Mouse (Mus musculus) megakaryocyte progenitor cell, adult 5-6 weeks (primary cell): Measurements from ENCODE around the gene Gm3625. TPM values are rescaled to one million over a fixed set of nuclear protein-coding genes. Genes with fewer than 3 reads are reported as not detected.
"Not testable (repeated sequence)": the region's sequence is repeated elsewhere in the genome, so short reads cannot be mapped to it uniquely, and the experiment has no call there.

Experiments used
- ATAC-seq: replicated peaks from 2 replicates; pipeline ENCODE4 v1.8.0; 2016; ENCODE audit warnings: mild to moderate bottlenecking, moderate TSS enrichment, inconsistent platforms; ENCODE audit not compliant: poor library complexity
- total RNA-seq, 2 experiments: library from RNA; stranded (forward) in 1 of 2; stranded (reverse) in 1 of 2; fragments of 157-497, 149-512 nt in 1 of 2; fragments of 200-1000 nt in 1 of 2; gene quantifications; 2 replicates each; pipeline versions ENCODE4 v1.2.3 to v1.2.4; 2015 to 2017

The Gm3625 gene
- total RNA-seq, 2 experiments from 2014 or later: not detected

DNA sequence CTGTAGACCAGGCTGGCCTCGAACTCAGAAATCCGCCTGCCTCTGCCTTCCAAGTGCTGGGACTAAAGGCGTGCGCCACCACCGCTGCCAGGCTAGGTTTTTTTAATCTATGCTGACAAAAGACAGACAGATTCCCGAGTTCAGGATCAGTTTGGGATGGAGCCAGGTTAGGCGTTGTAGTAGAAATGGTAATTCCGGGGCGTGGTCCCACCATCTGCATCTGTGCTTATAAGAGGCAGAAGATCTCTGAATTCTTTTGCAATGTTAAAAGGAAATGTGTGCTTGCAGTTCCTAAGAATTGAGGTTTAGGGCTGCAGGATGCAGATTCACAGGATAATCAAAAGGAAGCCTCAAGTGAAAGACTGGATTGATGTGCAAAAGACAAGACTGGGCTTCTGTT lies 35.8 kb downstream of the Gm3625 start:
- no peak for ATAC-seq

DNA sequence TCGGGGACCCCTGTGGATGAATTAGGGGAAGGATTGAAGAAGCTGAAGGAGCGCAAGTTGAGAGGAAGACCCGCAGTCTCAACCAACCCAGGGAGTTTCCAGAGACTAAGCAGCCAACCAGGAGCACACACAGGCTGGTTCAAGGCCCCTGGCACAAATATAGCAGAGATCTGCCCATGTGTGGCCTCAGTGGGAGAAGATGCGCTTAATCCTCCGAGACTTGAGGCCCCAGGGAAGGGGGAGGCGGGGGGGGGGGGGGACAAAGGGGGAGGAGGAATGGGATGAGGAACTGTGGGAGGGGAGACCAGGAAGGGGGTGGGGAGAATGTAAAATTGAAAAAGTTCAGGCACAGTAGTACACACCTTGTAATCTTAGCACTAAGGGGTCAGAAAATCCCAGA lies 37.3 kb downstream of the Gm3625 start:
- no peak for ATAC-seq

DNA sequence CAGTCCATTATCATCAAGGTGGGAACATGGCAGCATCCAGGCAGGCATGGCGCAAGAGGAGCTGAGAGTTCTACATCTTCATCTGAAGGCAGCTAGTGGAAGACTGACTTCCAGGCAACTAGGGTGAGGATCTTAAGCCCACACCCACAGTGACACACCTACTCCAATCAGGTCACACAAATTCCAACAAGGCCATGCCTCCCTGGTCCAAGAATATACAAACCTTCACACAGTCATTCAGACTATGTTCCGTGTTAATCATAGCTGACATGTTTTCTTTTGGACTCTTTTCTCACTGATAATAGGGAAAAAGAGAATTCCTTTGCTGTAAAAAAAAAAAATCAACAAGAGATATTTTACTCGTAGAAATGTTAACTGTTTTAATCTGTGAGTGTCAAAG lies 39.0 kb downstream of the Gm3625 start:
- not testable (repeated sequence) for ATAC-seq

DNA sequence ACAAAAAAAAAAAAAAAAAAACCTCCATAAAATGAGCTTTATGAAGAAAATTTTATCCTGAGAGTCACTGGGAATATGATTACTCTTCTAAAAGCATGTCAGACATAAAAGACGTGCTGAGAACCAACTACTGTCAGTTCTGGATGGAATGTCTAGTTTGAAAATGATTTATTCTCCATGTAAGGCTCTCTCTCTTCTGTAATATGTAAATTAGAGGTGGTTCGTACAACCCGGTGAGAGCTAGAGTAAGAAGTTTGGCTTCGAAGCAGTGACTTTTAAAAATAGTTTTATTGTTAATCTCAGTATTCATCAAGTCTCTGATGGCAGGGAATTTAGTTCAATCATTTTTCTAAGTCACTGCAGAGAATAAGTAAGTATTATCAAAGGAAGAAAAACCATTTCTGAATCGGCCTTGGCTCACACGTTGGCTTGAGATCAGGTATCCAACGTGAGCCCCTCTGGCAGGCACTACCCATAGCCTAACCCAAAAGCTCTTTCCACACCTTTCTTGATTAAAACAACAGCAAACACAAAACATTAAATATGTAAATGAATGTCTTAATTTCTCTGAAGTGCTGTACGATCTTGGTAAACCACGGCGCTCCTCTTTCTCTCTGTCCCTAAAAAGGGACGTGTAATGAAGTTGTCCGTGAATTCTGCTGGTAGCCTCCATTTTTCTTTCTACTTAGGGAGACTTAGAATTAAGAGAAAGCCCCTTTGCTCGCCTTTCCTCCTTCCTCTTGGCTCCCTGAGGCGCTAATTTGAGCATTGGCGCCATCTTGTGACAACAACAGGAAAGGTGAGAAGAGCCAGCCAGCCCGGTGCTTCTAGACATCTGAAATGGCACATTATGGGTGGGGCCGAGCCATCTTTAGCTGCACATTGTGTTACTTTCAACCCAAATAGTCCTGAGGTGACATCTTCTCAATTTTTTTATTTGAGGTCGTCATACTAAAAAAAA lies 44.4 kb downstream of the Gm3625 start:
- ATAC-seq: peak; percentile 81

DNA sequence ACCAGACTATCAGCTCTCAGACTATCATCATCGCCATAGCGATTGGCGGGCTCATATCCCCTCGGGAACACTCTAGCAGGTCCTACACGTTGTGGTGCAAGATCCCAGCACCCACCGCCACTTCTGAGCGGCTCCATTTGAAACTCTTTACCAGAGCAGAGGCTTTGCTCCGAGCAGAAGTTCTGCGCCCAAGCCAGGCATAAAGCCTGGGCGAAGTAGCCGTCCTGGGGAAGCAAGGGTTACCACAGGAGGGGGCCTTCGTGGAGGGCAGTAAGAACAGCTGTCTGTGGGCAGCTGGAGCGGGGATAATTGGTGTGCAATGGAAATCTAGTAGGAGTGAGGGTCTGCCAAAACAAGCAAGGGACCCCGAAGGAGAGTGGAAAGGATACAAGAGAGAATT lies 45.2 kb downstream of the Gm3625 start:
- no peak for ATAC-seq

DNA sequence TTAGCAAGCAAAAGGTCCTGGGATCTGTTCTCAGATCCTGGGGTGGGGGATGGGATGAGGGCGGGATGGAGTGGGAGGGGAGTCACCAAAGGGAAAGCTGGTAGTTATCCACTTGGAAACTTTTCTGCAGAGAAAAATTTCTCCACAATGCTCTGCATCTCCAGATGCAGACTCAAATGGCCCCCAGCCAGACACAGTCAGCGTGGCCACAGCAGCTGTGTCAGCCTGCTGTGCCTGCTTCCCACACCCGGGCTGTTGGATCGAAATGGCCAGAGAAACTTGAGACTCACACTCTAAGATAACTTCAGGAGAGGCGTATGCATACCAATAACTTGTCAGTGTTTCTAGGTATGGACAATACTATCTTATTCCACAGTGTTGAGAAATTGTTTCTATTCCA lies 46.2 kb downstream of the Gm3625 start:
- no peak for ATAC-seq

DNA sequence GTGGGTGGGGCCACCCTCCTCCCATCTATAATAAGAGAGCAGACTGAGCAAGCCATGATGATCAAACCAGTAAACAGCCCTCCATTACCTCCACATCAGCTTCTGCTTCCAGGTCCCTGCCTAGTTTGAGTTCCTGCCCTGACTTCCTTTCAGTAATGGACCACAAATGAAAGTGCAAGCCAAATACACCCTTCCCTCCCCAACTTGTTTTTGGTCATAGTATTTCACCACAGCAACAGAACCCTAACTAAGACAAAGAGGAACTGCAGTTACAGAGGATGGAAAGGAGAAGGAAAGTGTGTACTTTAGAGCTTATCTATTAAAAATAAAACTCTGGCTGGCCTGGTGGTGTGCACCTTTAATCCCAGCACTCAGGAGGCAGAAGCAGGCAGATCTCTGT lies 47.3 kb downstream of the Gm3625 start:
- peak; percentile 82 for ATAC-seq

DNA sequence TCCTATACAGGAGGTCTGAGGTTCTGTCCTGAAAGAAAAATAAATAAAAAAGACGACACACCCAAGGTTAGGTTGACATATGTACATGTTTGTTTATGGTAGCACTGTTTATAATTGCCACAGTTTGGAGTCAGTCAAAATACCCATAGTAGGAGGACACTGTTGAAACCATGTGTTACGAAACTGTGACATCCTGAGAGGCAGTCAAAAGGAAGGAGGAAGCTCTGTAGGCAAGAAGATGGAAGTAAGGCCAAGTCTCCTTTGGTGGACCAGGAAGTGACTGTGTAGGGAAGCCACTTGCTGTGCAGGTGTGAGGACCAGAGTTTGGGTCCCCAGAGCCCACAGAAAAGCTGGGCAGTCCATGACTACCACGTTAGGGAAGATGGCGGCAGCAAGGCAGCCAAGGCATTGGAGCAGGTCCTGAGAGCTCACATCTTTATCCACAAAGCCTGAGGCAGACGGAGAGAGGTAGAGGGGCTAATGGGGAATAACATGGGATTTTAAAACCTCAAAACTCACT lies 48.3 kb downstream of the Gm3625 start:
- peak; percentile 65 for ATAC-seq

Other genes with a start within 250 kb of the Gm3625 start
- gene Ncoa1, start 115.7 kb downstream of the Gm3625 start, total RNA-seq (2015): 27.6 and 28.0 TPM in 2 replicates
- 6.7 and 11.0 TPM in 2 replicates for gene Ncoa1, start 115.7 kb downstream of the Gm3625 start, total RNA-seq (2017)
- 78.3 and 94.5 TPM in 2 replicates for gene Itsn2, start 289 bp downstream of the Gm3625 start, total RNA-seq (2015)
- gene Itsn2, start 289 bp downstream of the Gm3625 start, total RNA-seq (2017): 123 and 143 TPM in 2 replicates
- 0.05 and 0.30 TPM in 2 replicates for gene Fam228a, start 145.5 kb upstream of the Gm3625 start, total RNA-seq (2015)
- gene Fam228a, start 145.5 kb upstream of the Gm3625 start, total RNA-seq (2017): 1.2 TPM in 1 of 2 replicates, not detected in the other
- 0.54 and 2.7 TPM in 2 replicates for gene Pfn4, start 176.1 kb upstream of the Gm3625 start, total RNA-seq (2015)
- not detected in 2 replicates for gene Pfn4, start 176.1 kb upstream of the Gm3625 start, total RNA-seq (2017)
- gene Fam228b, start 176.3 kb upstream of the Gm3625 start, total RNA-seq (2015): 0.76 and 3.9 TPM in 2 replicates
- gene Fam228b, start 176.3 kb upstream of the Gm3625 start, total RNA-seq (2017): 1.2 and 7.4 TPM in 2 replicates
- gene Sf3b6, start 224.6 kb upstream of the Gm3625 start, total RNA-seq (2015): 258 and 286 TPM in 2 replicates
- gene Sf3b6, start 224.6 kb upstream of the Gm3625 start, total RNA-seq (2017): 158 and 165 TPM in 2 replicates
- gene Fkbp1b, start 248.7 kb upstream of the Gm3625 start, total RNA-seq (2015): 19.2 and 21.3 TPM in 2 replicates
- gene Fkbp1b, start 248.7 kb upstream of the Gm3625 start, total RNA-seq (2017): 12.3 and 18.4 TPM in 2 replicates